Mouse (Mus musculus): ENCODE results near the gene Insl5. TPM values are rescaled to one million over a fixed set of nuclear protein-coding genes. Genes with fewer than 3 reads are reported as not detected.

The Insl5 gene
- polyA plus RNA-seq, 1 experiment from 2014 or later = 0.81 TPM

DNA sequence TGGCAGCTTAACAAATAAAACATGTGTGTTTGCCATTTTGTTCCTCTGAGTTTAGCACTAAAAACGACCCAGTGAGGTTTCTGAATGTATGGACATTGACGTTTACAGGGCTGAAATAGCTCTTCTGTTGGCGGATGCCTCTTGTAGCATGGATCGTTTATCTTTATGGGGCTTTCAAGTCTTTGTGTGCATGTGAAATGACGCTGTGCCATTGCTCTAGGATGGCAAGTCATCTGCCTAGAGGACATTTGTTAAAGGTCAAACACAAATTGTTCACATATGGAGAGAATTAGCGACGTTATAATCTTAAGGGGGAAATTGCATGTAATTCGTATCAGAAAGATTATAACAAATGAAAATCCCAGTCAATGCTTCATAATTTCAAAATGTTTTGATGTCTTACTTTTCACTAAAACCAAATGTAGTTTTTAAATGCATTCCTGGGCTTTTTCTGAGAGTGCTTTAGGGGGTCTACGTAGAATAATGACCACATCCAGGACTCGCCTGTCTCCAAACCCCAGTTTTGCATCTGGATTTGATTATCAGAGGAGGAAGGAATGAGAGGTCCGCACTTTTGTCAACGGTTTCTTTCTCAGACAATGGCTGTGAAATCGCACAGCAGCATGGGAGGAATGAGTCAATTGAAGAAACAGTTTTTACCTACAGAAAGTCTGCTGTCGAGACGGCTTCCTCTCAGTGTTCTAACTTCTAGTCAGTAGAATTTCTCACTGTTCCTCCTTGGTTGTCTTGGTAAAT is 21.3 kb downstream of the Insl5 start:
- Histone ChIP-seq H3K4me1 (ENCODE audit: control insufficient read depth, insufficient read depth, low read length) (peaks cover 5% of the 10 kb centered on the region; the same call in 1 of the 2 replicates), H3K27me3 (ENCODE audit: control insufficient read depth, insufficient read depth, low read length) (no peaks in the 10 kb centered on the region), H3K9ac (ENCODE audit: low read length) (no peak overlapping the region), H3K4me2 (ENCODE audit: low read depth, low read length) (no peak overlapping the region), H3K9me3 (replicated peaks; ENCODE audit: control insufficient read depth, low read length) (no peaks in the 10 kb centered on the region), H3K36me3 (ENCODE audit: control insufficient read depth, insufficient read depth) (no peaks in the 10 kb centered on the region), H3K4me3 (ENCODE audit: low read length) (no peak overlapping the region), H3K27ac (ENCODE audit: low read length) (no peak overlapping the region)
- no peak for ATAC-seq (replicated peaks; ENCODE audit: extremely low read depth, insufficient read depth, low FRiP score)
- WGBS = 64% methylated on average over 15 of the region's 15 CpGs

DNA sequence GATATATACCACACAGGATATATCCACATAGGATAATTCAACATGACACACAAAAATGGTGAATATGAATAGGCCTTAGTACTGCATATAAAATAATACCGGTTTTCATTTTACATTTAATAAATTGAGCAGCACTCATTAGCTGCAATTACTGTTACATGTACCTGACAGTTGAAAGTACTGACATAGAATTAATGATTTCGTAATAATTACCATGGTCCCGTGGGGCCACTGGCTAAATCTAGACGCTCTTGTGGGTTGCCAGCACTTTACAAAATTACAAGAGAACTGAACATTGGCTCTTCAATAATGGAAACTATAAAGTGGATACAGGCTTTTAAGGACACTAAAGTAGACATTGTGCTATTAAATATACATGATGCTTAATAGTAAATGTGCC is 22.0 kb downstream of the Insl5 start:
- Histone ChIP-seq H3K4me1 (ENCODE audit: control insufficient read depth, insufficient read depth, low read length) (peaks cover 5% of the 10 kb centered on the region; the same call in 1 of the 2 replicates), H3K4me3 (ENCODE audit: low read length) (no peak overlapping the region), H3K4me2 (ENCODE audit: low read depth, low read length) (no peak overlapping the region), H3K36me3 (ENCODE audit: control insufficient read depth, insufficient read depth) (no peaks in the 10 kb centered on the region), H3K27me3 (ENCODE audit: control insufficient read depth, insufficient read depth, low read length) (no peaks in the 10 kb centered on the region), H3K9ac (ENCODE audit: low read length) (no peak overlapping the region), H3K27ac (ENCODE audit: low read length) (no peak overlapping the region), H3K9me3 (replicated peaks; ENCODE audit: control insufficient read depth, low read length) (no peaks in the 10 kb centered on the region)
- ATAC-seq (replicated peaks; ENCODE audit: extremely low read depth, insufficient read depth, low FRiP score) = no peak
- WGBS = 82% methylated on average over 4 of the region's 4 CpGs

GRCm38 (mm10) chr4:102991685-102992084 is 35.0 kb downstream of the Insl5 start:
- 84% methylated on average over 3 of the region's 3 CpGs for WGBS
- H3K27me3 ChIP-seq (ENCODE audit: control insufficient read depth, insufficient read depth, low read length) = no peaks in the 10 kb centered on the region
- no peak overlapping the region for H3K4me3 ChIP-seq (ENCODE audit: low read length)
- no peak overlapping the region for H3K27ac ChIP-seq (ENCODE audit: low read length)
- no peak overlapping the region for H3K4me2 ChIP-seq (ENCODE audit: low read depth, low read length)
- no peak overlapping the region for H3K9ac ChIP-seq (ENCODE audit: low read length)
- H3K4me1 ChIP-seq (ENCODE audit: control insufficient read depth, insufficient read depth, low read length) = no peaks in the 10 kb centered on the region
- no peaks in the 10 kb centered on the region for H3K9me3 ChIP-seq (replicated peaks; ENCODE audit: control insufficient read depth, low read length)
- ATAC-seq (replicated peaks; ENCODE audit: extremely low read depth, insufficient read depth, low FRiP score) = no peak
- H3K36me3 ChIP-seq (ENCODE audit: control insufficient read depth, insufficient read depth) = no peaks in the 10 kb centered on the region

- Histone ChIP-seq H3K4me3 (ENCODE audit: low read length) (no peak overlapping the region), H3K9me3 (replicated peaks; ENCODE audit: control insufficient read depth, low read length) (no peaks in the 10 kb centered on the region), H3K27me3 (ENCODE audit: control insufficient read depth, insufficient read depth, low read length) (no peaks in the 10 kb centered on the region), H3K9ac (ENCODE audit: low read length) (no peak overlapping the region), H3K4me2 (ENCODE audit: low read depth, low read length) (no peak overlapping the region), H3K27ac (ENCODE audit: low read length) (peak overlapping the region; percentile 12; the same call in 1 of the 2 replicates), H3K36me3 (ENCODE audit: control insufficient read depth, insufficient read depth) (no peaks in the 10 kb centered on the region), H3K4me1 (ENCODE audit: control insufficient read depth, insufficient read depth, low read length) (no peaks in the 10 kb centered on the region)
- peak; percentile 56 for ATAC-seq (replicated peaks; ENCODE audit: extremely low read depth, insufficient read depth, low FRiP score)
- 72% methylated on average over 11 of the region's 11 CpGs for WGBS
Observed at GRCm38 (mm10) chr4:102990595-102991340, 35.9 kb downstream of the Insl5 start.

GRCm38 (mm10) chr4:102990016-102990415 is 36.6 kb downstream of the Insl5 start:
- Histone ChIP-seq H3K27ac (ENCODE audit: low read length) (peak overlapping the region; percentile 12; the same call in 1 of the 2 replicates), H3K9me3 (replicated peaks; ENCODE audit: control insufficient read depth, low read length) (no peaks in the 10 kb centered on the region), H3K27me3 (ENCODE audit: control insufficient read depth, insufficient read depth, low read length) (no peaks in the 10 kb centered on the region), H3K4me3 (ENCODE audit: low read length) (no peak overlapping the region), H3K4me1 (ENCODE audit: control insufficient read depth, insufficient read depth, low read length) (no peaks in the 10 kb centered on the region), H3K36me3 (ENCODE audit: control insufficient read depth, insufficient read depth) (no peaks in the 10 kb centered on the region), H3K9ac (ENCODE audit: low read length) (no peak overlapping the region), H3K4me2 (ENCODE audit: low read depth, low read length) (no peak overlapping the region)
- 69% methylated on average over 4 of the region's 4 CpGs for WGBS
- ATAC-seq (replicated peaks; ENCODE audit: extremely low read depth, insufficient read depth, low FRiP score) = no peak

GRCm38 (mm10) chr4:102989391-102989790 is 37.3 kb downstream of the Insl5 start:
- 77% methylated on average over 5 of the region's 5 CpGs for WGBS
- peak overlapping the region; percentile 42; the same call in 1 of the 2 replicates for H3K27ac ChIP-seq (ENCODE audit: low read length)
- no peaks in the 10 kb centered on the region for H3K4me1 ChIP-seq (ENCODE audit: control insufficient read depth, insufficient read depth, low read length)
- H3K9me3 ChIP-seq (replicated peaks; ENCODE audit: control insufficient read depth, low read length) = no peaks in the 10 kb centered on the region
- no peak overlapping the region for H3K4me3 ChIP-seq (ENCODE audit: low read length)
- no peaks in the 10 kb centered on the region for H3K27me3 ChIP-seq (ENCODE audit: control insufficient read depth, insufficient read depth, low read length)
- no peak overlapping the region for H3K4me2 ChIP-seq (ENCODE audit: low read depth, low read length)
- ATAC-seq (replicated peaks; ENCODE audit: extremely low read depth, insufficient read depth, low FRiP score) = no peak
- H3K9ac ChIP-seq (ENCODE audit: low read length) = no peak overlapping the region
- no peaks in the 10 kb centered on the region for H3K36me3 ChIP-seq (ENCODE audit: control insufficient read depth, insufficient read depth)

DNA sequence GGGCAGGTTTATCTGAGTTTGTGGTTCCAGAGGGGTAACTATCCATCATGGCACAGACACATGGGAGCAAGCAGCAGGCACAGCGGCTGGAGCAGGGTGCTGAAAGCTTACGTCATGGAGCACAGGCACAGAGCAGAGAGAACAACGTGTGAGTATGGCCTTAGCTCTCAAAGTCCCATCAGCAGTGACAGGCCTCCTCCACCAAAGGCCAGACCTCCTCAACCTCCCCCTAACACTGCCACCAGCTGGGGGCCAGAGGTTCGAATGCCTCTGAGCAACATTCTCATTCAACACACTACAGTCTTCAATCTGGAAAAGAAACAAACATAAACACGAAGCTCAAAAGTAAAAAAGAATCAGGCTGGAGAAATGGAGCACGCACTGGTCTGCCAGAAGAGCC is 38.1 kb downstream of the Insl5 start:
- no peak overlapping the region for H3K4me3 ChIP-seq (ENCODE audit: low read length)
- no peaks in the 10 kb centered on the region for H3K27me3 ChIP-seq (ENCODE audit: control insufficient read depth, insufficient read depth, low read length)
- no peak overlapping the region for H3K4me2 ChIP-seq (ENCODE audit: low read depth, low read length)
- no peak overlapping the region for H3K27ac ChIP-seq (ENCODE audit: low read length)
- ATAC-seq (replicated peaks; ENCODE audit: extremely low read depth, insufficient read depth, low FRiP score) = no peak
- no peak overlapping the region for H3K9ac ChIP-seq (ENCODE audit: low read length)
- H3K9me3 ChIP-seq (replicated peaks; ENCODE audit: control insufficient read depth, low read length) = no peaks in the 10 kb centered on the region
- WGBS = 59% methylated on average over 6 of the region's 6 CpGs
- no peaks in the 10 kb centered on the region for H3K36me3 ChIP-seq (ENCODE audit: control insufficient read depth, insufficient read depth)
- no peaks in the 10 kb centered on the region for H3K4me1 ChIP-seq (ENCODE audit: control insufficient read depth, insufficient read depth, low read length)

DNA sequence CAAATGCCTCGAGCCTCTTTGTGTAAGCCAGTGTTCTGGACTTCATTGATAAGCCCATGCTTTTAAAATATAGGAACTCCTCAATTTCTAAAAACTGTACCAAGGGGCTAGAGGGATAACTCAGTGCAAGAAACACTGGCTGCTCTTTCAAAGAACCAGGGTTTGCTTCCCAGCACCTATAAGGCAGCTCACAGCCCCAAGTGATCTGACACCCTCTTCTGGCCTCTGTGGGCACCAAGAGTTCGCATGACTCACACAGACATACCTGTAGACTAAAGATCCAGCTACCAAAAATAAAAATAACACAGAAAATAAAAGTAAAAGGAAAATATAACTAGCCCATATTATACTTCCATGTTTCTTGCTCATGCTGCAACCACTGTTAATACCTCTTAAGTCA is 38.9 kb downstream of the Insl5 start:
- Histone ChIP-seq H3K27me3 (ENCODE audit: control insufficient read depth, insufficient read depth, low read length) (no peaks in the 10 kb centered on the region), H3K9me3 (replicated peaks; ENCODE audit: control insufficient read depth, low read length) (no peaks in the 10 kb centered on the region), H3K9ac (ENCODE audit: low read length) (no peak overlapping the region), H3K27ac (ENCODE audit: low read length) (no peak overlapping the region), H3K4me2 (ENCODE audit: low read depth, low read length) (no peak overlapping the region), H3K4me1 (ENCODE audit: control insufficient read depth, insufficient read depth, low read length) (no peaks in the 10 kb centered on the region), H3K36me3 (ENCODE audit: control insufficient read depth, insufficient read depth) (no peaks in the 10 kb centered on the region), H3K4me3 (ENCODE audit: low read length) (no peak overlapping the region)
- no peak for ATAC-seq (replicated peaks; ENCODE audit: extremely low read depth, insufficient read depth, low FRiP score)
- WGBS = 65% methylated on average over 2 of the region's 2 CpGs

DNA sequence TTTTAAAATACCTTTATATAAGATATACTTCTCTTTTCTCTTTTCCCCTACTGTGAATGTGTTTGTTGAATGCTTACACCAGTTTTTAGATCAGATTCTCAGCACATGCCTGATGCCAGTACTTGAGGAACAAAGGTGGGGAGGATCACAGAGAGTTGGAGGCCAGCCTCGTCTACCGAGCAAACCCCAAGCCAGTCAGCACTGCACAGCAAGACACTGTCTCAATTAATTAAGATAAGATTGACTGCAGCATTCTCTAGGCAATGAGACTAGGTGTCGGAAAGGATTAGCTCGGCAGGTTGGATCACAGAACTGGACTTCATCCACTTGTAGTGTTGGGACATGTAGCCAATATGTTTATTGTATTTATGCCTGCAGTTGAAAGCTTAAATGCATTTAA is 39.3 kb downstream of the Insl5 start:
- Histone ChIP-seq H3K9ac (ENCODE audit: low read length) (no peak overlapping the region), H3K4me3 (ENCODE audit: low read length) (no peak overlapping the region), H3K4me2 (ENCODE audit: low read depth, low read length) (no peak overlapping the region), H3K27ac (ENCODE audit: low read length) (no peak overlapping the region), H3K36me3 (ENCODE audit: control insufficient read depth, insufficient read depth) (no peaks in the 10 kb centered on the region), H3K9me3 (replicated peaks; ENCODE audit: control insufficient read depth, low read length) (no peaks in the 10 kb centered on the region), H3K27me3 (ENCODE audit: control insufficient read depth, insufficient read depth, low read length) (no peaks in the 10 kb centered on the region), H3K4me1 (ENCODE audit: control insufficient read depth, insufficient read depth, low read length) (no peaks in the 10 kb centered on the region)
- no peak for ATAC-seq (replicated peaks; ENCODE audit: extremely low read depth, insufficient read depth, low FRiP score)
- WGBS = 39% methylated on average over 4 of the region's 4 CpGs

Measured in heart, embryonic 16.5 days (tissue).